Mouse (Mus musculus): ENCODE data around the gene Lmf1. TPM values are rescaled to one million over a fixed set of nuclear protein-coding genes. Genes with fewer than 3 reads are reported as not detected.

Lmf1 gene
- total and polyA plus RNA-seq, 2 experiments from 2014 or later: 19.8 to 27.6 TPM

- H3K36me3 ChIP-seq (ENCODE audit: insufficient read depth, low read length): 0 out of 2 replicates have a peak, but pooled peaks cover 9% of the 10 kb centered on the region
- H3K9me3 ChIP-seq (ENCODE audit: low read length): no peaks in the 10 kb centered on the region
- no peak overlapping the region for H3K27ac ChIP-seq (ENCODE audit: low read depth, low read length)
- H3K4me3 ChIP-seq (ENCODE audit: low read depth, low read length): no peak overlapping the region
- no peak overlapping the region for H3K4me2 ChIP-seq (ENCODE audit: low read depth, low read length, poor library complexity, severe bottlenecking)
- ATAC-seq (ENCODE audit: low FRiP score) (no peak), DNase-seq (ENCODE audit: low spot score) (no peak)
- 71% methylated on average over 3 of the region's 3 CpGs for WGBS
- no peak overlapping the region for H3K9ac ChIP-seq (replicated peaks; ENCODE audit: low read length, poor library complexity, severe bottlenecking)
- no peaks in the 10 kb centered on the region for H3K4me1 ChIP-seq (ENCODE audit: insufficient read depth, low read length)
- TF ChIP-seq CTCF (IDR thresholded peaks at IDR 0.05): no peak
- H3K27me3 ChIP-seq (ENCODE audit: insufficient read depth, low read length): no peaks in the 10 kb centered on the region
Measured at GRCm38 (mm10) chr17:25597537-25597936, 18.7 kb downstream of the Lmf1 start.

- H3K4me2 ChIP-seq (ENCODE audit: low read depth, low read length, poor library complexity, severe bottlenecking): no peak overlapping the region
Measured at GRCm38 (mm10) chr17:25602366-25602765, 23.5 kb downstream of the Lmf1 start.

DNA sequence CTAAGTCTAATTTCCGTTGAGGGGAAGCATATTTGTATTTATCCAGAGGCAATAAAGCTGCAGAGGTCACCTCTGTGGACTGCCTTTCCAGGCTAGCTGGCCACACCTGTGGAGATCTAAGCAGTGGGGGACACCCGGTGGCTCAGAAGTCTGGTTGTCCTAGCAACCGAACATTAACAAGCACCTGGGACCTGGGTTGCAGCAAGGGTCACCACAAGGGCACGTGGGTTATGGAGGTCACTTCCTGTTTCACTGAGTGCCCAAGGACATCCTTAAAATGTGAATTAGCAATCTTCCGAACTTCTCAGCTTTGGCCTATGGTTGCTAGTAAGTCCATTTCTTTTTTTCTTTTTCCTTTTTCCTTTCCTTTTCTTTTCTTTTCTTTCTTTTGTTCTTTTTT, 25.3 kb downstream of the Lmf1 start:
- WGBS: 63% methylated on average over 5 of the region's 5 CpGs
- Histone ChIP-seq H3K9ac (replicated peaks; ENCODE audit: low read length, poor library complexity, severe bottlenecking) (no peak overlapping the region), H3K27me3 (ENCODE audit: insufficient read depth, low read length) (no peaks in the 10 kb centered on the region), H3K36me3 (ENCODE audit: insufficient read depth, low read length) (no peaks in the 10 kb centered on the region), H3K27ac (ENCODE audit: low read depth, low read length) (no peak overlapping the region), H3K4me1 (ENCODE audit: insufficient read depth, low read length) (no peaks in the 10 kb centered on the region), H3K9me3 (ENCODE audit: low read length) (no peaks in the 10 kb centered on the region), H3K4me2 (ENCODE audit: low read depth, low read length, poor library complexity, severe bottlenecking) (no peak overlapping the region), H3K4me3 (ENCODE audit: low read depth, low read length) (no peak overlapping the region)
- ATAC-seq (ENCODE audit: low FRiP score) (no peak), DNase-seq (ENCODE audit: low spot score) (no peak)
- no peak for TF ChIP-seq CTCF (IDR thresholded peaks at IDR 0.05)

More at GRCm38 (mm10) chr17:25602366-25602765, 23.5 kb downstream of the Lmf1 start:
- DNase-seq (ENCODE audit: low spot score) (no peak), ATAC-seq (ENCODE audit: low FRiP score) (no peak; the same call in 1 of the 2 replicates)
- Histone ChIP-seq H3K36me3 (ENCODE audit: insufficient read depth, low read length) (0 out of 2 replicates have a peak, but pooled peaks cover 3% of the 10 kb centered on the region), H3K27ac (ENCODE audit: low read depth, low read length) (no peak overlapping the region), H3K4me1 (ENCODE audit: insufficient read depth, low read length) (no peaks in the 10 kb centered on the region), H3K9ac (replicated peaks; ENCODE audit: low read length, poor library complexity, severe bottlenecking) (no peak overlapping the region), H3K9me3 (ENCODE audit: low read length) (no peaks in the 10 kb centered on the region), H3K4me3 (ENCODE audit: low read depth, low read length) (no peak overlapping the region), H3K27me3 (ENCODE audit: insufficient read depth, low read length) (no peaks in the 10 kb centered on the region)
- no peak for TF ChIP-seq CTCF (IDR thresholded peaks at IDR 0.05)
- WGBS: 85% methylated on average over 8 of the region's 8 CpGs

DNA sequence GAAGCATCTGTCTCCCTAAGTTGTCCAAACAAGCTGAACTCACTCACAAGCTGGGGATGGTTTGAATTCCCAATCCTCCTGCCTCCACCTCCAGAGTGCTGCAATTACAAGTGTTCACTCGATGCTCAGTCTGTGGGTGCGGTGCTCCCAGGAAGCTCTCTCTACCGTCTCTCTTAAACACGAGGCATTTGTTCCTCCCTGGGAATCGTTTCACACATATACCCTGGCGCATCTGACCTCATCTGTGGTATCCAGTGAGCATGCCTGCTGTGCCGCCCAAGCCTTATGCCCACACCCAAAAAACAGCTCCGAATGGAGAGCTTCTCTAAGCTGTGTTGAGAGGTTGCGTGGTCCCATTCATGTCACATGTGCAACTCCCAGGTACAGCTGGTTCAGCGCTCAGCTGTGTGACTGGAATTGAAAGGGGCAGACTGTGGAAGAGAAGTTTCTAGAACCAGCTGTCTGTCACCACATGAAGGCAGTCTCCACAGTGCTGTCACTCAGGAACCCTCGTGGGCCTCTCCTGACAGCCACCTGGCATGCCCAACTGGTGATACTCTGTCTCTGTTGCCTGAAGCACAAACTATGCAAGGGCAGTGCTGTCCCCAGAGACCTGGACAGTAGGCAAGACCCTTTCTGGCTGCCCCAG, 29.4 kb downstream of the Lmf1 start:
- no peak for TF ChIP-seq CTCF (IDR thresholded peaks at IDR 0.05)
- Histone ChIP-seq H3K4me1 (ENCODE audit: insufficient read depth, low read length) (no peaks in the 10 kb centered on the region), H3K27me3 (ENCODE audit: insufficient read depth, low read length) (no peaks in the 10 kb centered on the region), H3K9ac (replicated peaks; ENCODE audit: low read length, poor library complexity, severe bottlenecking) (no peak overlapping the region), H3K36me3 (ENCODE audit: insufficient read depth, low read length) (0 out of 2 replicates have a peak, but pooled peaks cover 5% of the 10 kb centered on the region), H3K9me3 (ENCODE audit: low read length) (no peaks in the 10 kb centered on the region), H3K4me2 (ENCODE audit: low read depth, low read length, poor library complexity, severe bottlenecking) (no peak overlapping the region), H3K27ac (ENCODE audit: low read depth, low read length) (0 out of 2 replicates have a peak overlapping the region, but pooled peaks have one; percentile 34), H3K4me3 (ENCODE audit: low read depth, low read length) (no peak overlapping the region)
- ATAC-seq (ENCODE audit: low FRiP score) (0 out of 2 replicates have a peak, but pooled peaks have one; percentile 39), DNase-seq (ENCODE audit: low spot score) (no peak)
- WGBS: 84% methylated on average over 11 of the region's 11 CpGs

DNA sequence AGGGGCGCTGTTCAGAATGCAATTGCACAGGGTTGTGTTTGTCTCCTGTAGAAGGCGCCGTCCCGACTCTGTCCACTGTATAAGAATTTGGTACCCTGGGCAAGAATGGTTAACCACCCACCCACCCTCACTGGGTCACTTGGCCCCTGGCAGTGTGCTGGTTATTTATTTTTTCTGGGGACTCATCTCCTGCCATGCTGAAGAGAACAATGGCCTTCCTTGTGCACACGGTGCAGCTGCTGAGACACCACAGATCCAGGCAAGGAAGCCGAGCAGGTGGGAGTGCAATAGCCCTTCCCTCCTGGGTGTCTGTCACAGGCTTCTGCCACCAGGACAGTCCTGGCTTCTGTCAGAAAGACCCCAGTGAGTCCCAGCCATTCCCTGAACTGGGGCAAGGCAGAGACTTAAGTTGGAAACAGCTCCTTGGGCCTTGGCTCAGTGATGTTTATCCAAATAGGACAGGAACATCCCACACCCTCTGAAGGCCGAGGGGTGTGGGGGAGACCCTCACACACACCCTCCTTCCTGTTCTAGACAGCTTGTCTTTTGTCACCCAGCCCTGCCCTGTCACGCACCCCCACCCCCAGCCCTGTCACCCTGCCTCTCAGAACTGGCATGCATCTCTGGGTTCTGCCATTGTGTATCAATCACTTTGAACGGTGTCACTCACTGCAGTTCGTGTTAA, 30.1 kb downstream of the Lmf1 start:
- Histone ChIP-seq H3K27ac (ENCODE audit: low read depth, low read length) (peak overlapping the region; percentile 34), H3K36me3 (ENCODE audit: insufficient read depth, low read length) (0 out of 2 replicates have a peak, but pooled peaks cover 5% of the 10 kb centered on the region), H3K4me2 (ENCODE audit: low read depth, low read length, poor library complexity, severe bottlenecking) (no peak overlapping the region), H3K9me3 (ENCODE audit: low read length) (no peaks in the 10 kb centered on the region), H3K27me3 (ENCODE audit: insufficient read depth, low read length) (no peaks in the 10 kb centered on the region), H3K9ac (replicated peaks; ENCODE audit: low read length, poor library complexity, severe bottlenecking) (no peak overlapping the region), H3K4me3 (ENCODE audit: low read depth, low read length) (no peak overlapping the region), H3K4me1 (ENCODE audit: insufficient read depth, low read length) (no peaks in the 10 kb centered on the region)
- ATAC-seq (ENCODE audit: low FRiP score) (no peak; the same call in 1 of the 2 replicates), DNase-seq (ENCODE audit: low spot score) (peak; percentile 28)
- 60% methylated on average over 10 of the region's 10 CpGs for WGBS
- TF ChIP-seq CTCF (IDR thresholded peaks at IDR 0.05): no peak

GRCm38 (mm10) chr17:25609506-25609828, 30.6 kb downstream of the Lmf1 start:
- Histone ChIP-seq H3K36me3 (ENCODE audit: insufficient read depth, low read length) (0 out of 2 replicates have a peak, but pooled peaks cover 10% of the 10 kb centered on the region), H3K4me2 (ENCODE audit: low read depth, low read length, poor library complexity, severe bottlenecking) (no peak overlapping the region), H3K9ac (replicated peaks; ENCODE audit: low read length, poor library complexity, severe bottlenecking) (no peak overlapping the region), H3K9me3 (ENCODE audit: low read length) (no peaks in the 10 kb centered on the region), H3K4me3 (ENCODE audit: low read depth, low read length) (no peak overlapping the region), H3K27me3 (ENCODE audit: insufficient read depth, low read length) (no peaks in the 10 kb centered on the region), H3K27ac (ENCODE audit: low read depth, low read length) (peak overlapping the region; percentile 34), H3K4me1 (ENCODE audit: insufficient read depth, low read length) (no peaks in the 10 kb centered on the region)
- WGBS: 44% methylated on average over 3 of the region's 3 CpGs
- no peak for TF ChIP-seq CTCF (IDR thresholded peaks at IDR 0.05)
- no peak; the same call in 1 of the 2 replicates for ATAC-seq (ENCODE audit: low FRiP score)
- DNase-seq (ENCODE audit: low spot score): no peak

Measured in midbrain, postnatal 0 days (tissue).